Mouse (Mus musculus): ENCODE data around the gene Ppp1r15b. TPM values are rescaled to one million over a fixed set of nuclear protein-coding genes. Genes with fewer than 3 reads are reported as not detected.
A peak's percentile ranks its signal among the peaks of the same experiment; 100 is the strongest.

Ppp1r15b gene
- 10 to 100 TPM; 44.6 to 49.3 TPM for total RNA-seq (2021)
- long read RNA-seq, experiment 1, full-length matches to known transcripts = 39 of 41 reads
- long read RNA-seq, experiment 1, partial matches to known transcripts = 0 of 41 reads
- long read RNA-seq, experiment 1, other reads (novel, unspliced or antisense) = 2 of 41 reads
- long read RNA-seq, experiment 2, full-length matches to known transcripts = 12 of 19 reads
- long read RNA-seq, experiment 2, partial matches to known transcripts = 7 of 19 reads
- long read RNA-seq, experiment 2, other reads (novel, unspliced or antisense) = 0 of 19 reads

GRCm38 (mm10) chr1:133130638-133131560 lies at the start of gene Ppp1r15b:
Ppp1r15b (plus strand) TSS chr1:133131143.
- peak; percentile 99 to 100 for DNase-seq (ENCODE audit: low spot score in 2 of 2)

GRCm38 (mm10) chr1:133083003-133083546 lies 47.9 kb upstream of the Ppp1r15b start:
- DNase-seq (ENCODE audit: low spot score in 2 of 2) = no peak

GRCm38 (mm10) chr1:133083942-133084625 lies 46.9 kb upstream of the Ppp1r15b start:
- no peak for DNase-seq (ENCODE audit: low spot score in 2 of 2)

- DNase-seq (ENCODE audit: low spot score in 2 of 2) = no peak
Observed at GRCm38 (mm10) chr1:133084708-133085416, 46.1 kb upstream of the Ppp1r15b start.

- no peak for DNase-seq (ENCODE audit: low spot score in 2 of 2)
Observed at GRCm38 (mm10) chr1:133085417-133085742, 45.6 kb upstream of the Ppp1r15b start.

- no peak for DNase-seq (ENCODE audit: low spot score in 2 of 2)
Observed at GRCm38 (mm10) chr1:133086804-133087203, 44.1 kb upstream of the Ppp1r15b start.

- DNase-seq (ENCODE audit: low spot score in 2 of 2) = peak; percentile 41 to 67
Observed at GRCm38 (mm10) chr1:133087206-133087905, 43.6 kb upstream of the Ppp1r15b start.

- DNase-seq (ENCODE audit: low spot score in 2 of 2) = no peak
Observed at GRCm38 (mm10) chr1:133088196-133088595, 42.7 kb upstream of the Ppp1r15b start.

GRCm38 (mm10) chr1:133089415-133089814 lies 41.5 kb upstream of the Ppp1r15b start:
- no peak for DNase-seq (ENCODE audit: low spot score in 2 of 2)

- no peak for DNase-seq (ENCODE audit: low spot score in 2 of 2)
Observed at GRCm38 (mm10) chr1:133090641-133091040, 40.3 kb upstream of the Ppp1r15b start.

GRCm38 (mm10) chr1:133091483-133091882 lies 39.5 kb upstream of the Ppp1r15b start:
- no peak for DNase-seq (ENCODE audit: low spot score in 2 of 2)

GRCm38 (mm10) chr1:133093719-133094118 lies 37.2 kb upstream of the Ppp1r15b start:
- no peak for DNase-seq (ENCODE audit: low spot score in 2 of 2)

GRCm38 (mm10) chr1:133100980-133101798 lies 29.8 kb upstream of the Ppp1r15b start:
- peak; percentile 81 to 83 for DNase-seq (ENCODE audit: low spot score in 2 of 2)

GRCm38 (mm10) chr1:133102108-133102507 lies 28.8 kb upstream of the Ppp1r15b start:
- no peak for DNase-seq (ENCODE audit: low spot score in 2 of 2)

GRCm38 (mm10) chr1:133103315-133103714 lies 27.6 kb upstream of the Ppp1r15b start:
- no peak for DNase-seq (ENCODE audit: low spot score in 2 of 2)

GRCm38 (mm10) chr1:133103871-133104270 lies 27.1 kb upstream of the Ppp1r15b start:
- DNase-seq (ENCODE audit: low spot score in 2 of 2) = no peak

GRCm38 (mm10) chr1:133116108-133116507 lies 14.8 kb upstream of the Ppp1r15b start:
- no peak for DNase-seq (ENCODE audit: low spot score in 2 of 2)

- no peak for DNase-seq (ENCODE audit: low spot score in 2 of 2)
Observed at GRCm38 (mm10) chr1:133118127-133118526, 12.8 kb upstream of the Ppp1r15b start.

GRCm38 (mm10) chr1:133118844-133119243 lies 12.1 kb upstream of the Ppp1r15b start:
- no peak for DNase-seq (ENCODE audit: low spot score in 2 of 2)

All from left cerebral cortex, adult 18-20 months (tissue).